Mouse (Mus musculus) hindlimb bud, embryonic 11.5 days (tissue): ENCODE measurements around the gene Rbfox2.
"Not testable (repeated sequence)": the region's sequence is repeated elsewhere in the genome, so short reads cannot be mapped to it uniquely, and the experiment has no call there.

ENCODE experiments used
- DNase-seq: peaks from one replicate; pipeline ENCODE4 v3.0.0-alpha.2; 2012; ENCODE audit warnings: low read depth, low spot score; ENCODE audit errors: extremely low spot score

Rbfox2 gene

GRCm38 (mm10) chr15:77072556-77073163 is 234.1 kb downstream of the Rbfox2 start:
- no peak for DNase-seq

- DNase-seq = no peak
Observed at GRCm38 (mm10) chr15:77071501-77071900, 235.3 kb downstream of the Rbfox2 start.

- no peak for DNase-seq
Observed at GRCm38 (mm10) chr15:77070745-77071268, 236.0 kb downstream of the Rbfox2 start.

GRCm38 (mm10) chr15:77069019-77069418 is 237.8 kb downstream of the Rbfox2 start:
- DNase-seq = no peak

- DNase-seq = no peak
Observed at GRCm38 (mm10) chr15:77068439-77068861, 238.4 kb downstream of the Rbfox2 start.

- DNase-seq = no peak
Observed at GRCm38 (mm10) chr15:77066233-77066632, 240.6 kb downstream of the Rbfox2 start.

- no peak for DNase-seq
Observed at GRCm38 (mm10) chr15:77065259-77065852, 241.4 kb downstream of the Rbfox2 start.

- DNase-seq = no peak
Observed at GRCm38 (mm10) chr15:77062746-77063145, 244.1 kb downstream of the Rbfox2 start.

GRCm38 (mm10) chr15:77059416-77059815 is 247.4 kb downstream of the Rbfox2 start:
- DNase-seq = not testable (repeated sequence)

- DNase-seq = no peak
Observed at GRCm38 (mm10) chr15:77058566-77058965, 248.2 kb downstream of the Rbfox2 start.

- no peak for DNase-seq
Observed at GRCm38 (mm10) chr15:77056791-77057051, 250.1 kb downstream of the Rbfox2 start.

GRCm38 (mm10) chr15:77056001-77056790 is 250.6 kb downstream of the Rbfox2 start:
- DNase-seq = no peak

GRCm38 (mm10) chr15:77054611-77055175 is 252.1 kb downstream of the Rbfox2 start:
- DNase-seq = no peak

GRCm38 (mm10) chr15:77053021-77053420 is 253.8 kb downstream of the Rbfox2 start:
- no peak for DNase-seq

GRCm38 (mm10) chr15:77052176-77052575 is 254.6 kb downstream of the Rbfox2 start:
- no peak for DNase-seq

GRCm38 (mm10) chr15:77050570-77050969 is 256.2 kb downstream of the Rbfox2 start, which contains the start of gene Mb:
Gene Mb (minus strand): TSS chr15:77050670.
- DNase-seq = no peak

- no peak for DNase-seq
Observed at GRCm38 (mm10) chr15:77045609-77046008, 261.2 kb downstream of the Rbfox2 start.

- no peak for DNase-seq
Observed at GRCm38 (mm10) chr15:77044597-77045320, 262.0 kb downstream of the Rbfox2 start, which contains the start of gene Apol6. Gene Apol6 (plus strand): TSS chr15:77044729.

GRCm38 (mm10) chr15:77040784-77041183 is 266.0 kb downstream of the Rbfox2 start:
- DNase-seq = no peak

- DNase-seq = no peak
Observed at GRCm38 (mm10) chr15:77039211-77039700, 267.5 kb downstream of the Rbfox2 start.
